Mouse (Mus musculus) liver (tissue): ENCODE data around the gene Tmem44.
"Not testable (repeated sequence)": the region's sequence is repeated elsewhere in the genome, so short reads cannot be mapped to it uniquely, and the experiment has no call there.

ENCODE experiments used
- DNase-seq: peaks from one replicate; pipeline ENCODE4 v3.0.0-alpha.2; 2020; ENCODE audit warnings: mixed read lengths

The Tmem44 gene

GRCm38 (mm10) chr16:30491742-30492141 lies 58.9 kb downstream of the Tmem44 start:
- no peak for DNase-seq

GRCm38 (mm10) chr16:30490791-30491190 lies 59.9 kb downstream of the Tmem44 start:
- no peak for DNase-seq

- DNase-seq, result no peak
Measured at GRCm38 (mm10) chr16:30490316-30490715, 60.3 kb downstream of the Tmem44 start.

- no peak for DNase-seq
Measured at GRCm38 (mm10) chr16:30489662-30490061, 61.0 kb downstream of the Tmem44 start.

- DNase-seq, result no peak
Measured at GRCm38 (mm10) chr16:30486498-30486897, 64.1 kb downstream of the Tmem44 start.

- DNase-seq, result no peak
Measured at GRCm38 (mm10) chr16:30477791-30478190, 72.9 kb downstream of the Tmem44 start.

GRCm38 (mm10) chr16:30477006-30477405 lies 73.6 kb downstream of the Tmem44 start:
- DNase-seq, result no peak

GRCm38 (mm10) chr16:30475633-30476461 lies 74.8 kb downstream of the Tmem44 start:
- DNase-seq, result no peak

GRCm38 (mm10) chr16:30472447-30472846 lies 78.2 kb downstream of the Tmem44 start:
- DNase-seq, result no peak

GRCm38 (mm10) chr16:30471912-30472311 lies 78.7 kb downstream of the Tmem44 start:
- no peak for DNase-seq

- DNase-seq, result no peak
Measured at GRCm38 (mm10) chr16:30468944-30469343, 81.7 kb downstream of the Tmem44 start.

GRCm38 (mm10) chr16:30465680-30466298 lies 84.9 kb downstream of the Tmem44 start:
- peak; percentile 43 for DNase-seq

GRCm38 (mm10) chr16:30464742-30465141 lies 85.9 kb downstream of the Tmem44 start:
- not testable (repeated sequence) for DNase-seq
